Mouse (Mus musculus) hindbrain, embryonic 13.5 days (tissue): Measurements from ENCODE around the gene Magohb. TPM values are rescaled to one million over a fixed set of nuclear protein-coding genes. Genes with fewer than 3 reads are reported as not detected.

Experiments used
- ATAC-seq: fragments of 200-750 bp; cut with Nextera tagmentation; 2 replicates; pipeline ENCODE4 v1.8.0; 2017; ENCODE audit warnings: moderate TSS enrichment; ENCODE audit not compliant: low FRiP score
- H3K27ac ChIP-seq: fragments of 300-500 bp; sonication (generic); 2 replicates; pipeline ENCODE4 v1.5.1; 2015; ENCODE audit warnings: inconsistent platforms, mild to moderate bottlenecking, moderate library complexity
- H3K27me3 ChIP-seq: fragments of 300-500 bp; sonication (generic); 2 replicates; pipeline ENCODE4 v1.6.1; 2015; ENCODE audit warnings: mild to moderate bottlenecking, inconsistent platforms
- H3K36me3 ChIP-seq: fragments of 300-500 bp; sonication (generic); 2 replicates; pipeline ENCODE4 v1.6.1; 2015; ENCODE audit warnings: mild to moderate bottlenecking, inconsistent platforms
- H3K4me1 ChIP-seq: fragments of 300-500 bp; sonication (generic); replicated peaks from 2 replicates; pipeline ENCODE4 v1.6.1; 2015; ENCODE audit warnings: inconsistent platforms
- H3K4me2 ChIP-seq: fragments of 300-500 bp; sonication (generic); 2 replicates; pipeline ENCODE4 v1.6.1; 2015; ENCODE audit warnings: inconsistent platforms, mild to moderate bottlenecking, moderate library complexity
- H3K4me3 ChIP-seq: fragments of 300-500 bp; sonication (generic); 2 replicates; pipeline ENCODE4 v1.5.1; 2015; ENCODE audit warnings: mild to moderate bottlenecking, inconsistent platforms
- H3K9ac ChIP-seq: fragments of 300-500 bp; sonication (generic); 2 replicates; pipeline ENCODE4 v1.6.1; 2015; ENCODE audit warnings: mild to moderate bottlenecking, inconsistent platforms
- H3K9me3 ChIP-seq: fragments of 300-500 bp; sonication (generic); 2 replicates; pipeline ENCODE4 v1.6.1; 2016; ENCODE audit warnings: inconsistent platforms
- WGBS: fragments of 180-500 bp; shearing (Covaris S2); methylation state at CpG from one replicate; pipeline ENCODE4 v1.1.7; 2015; 5-methylcytosine and 5-hydroxymethylcytosine counted together
- polyA plus RNA-seq: library from polyadenylated mRNA; unstranded; fragments of >200 nt; fragmentation: Nextera tagmentation; extraction: Ambion mirVana; gene quantifications from 2 replicates; pipeline ENCODE4 v1.2.1, GENCODE M21; 2015

The Magohb gene
- polyA plus RNA-seq, result 49.1 and 50.0 TPM in 2 replicates

DNA sequence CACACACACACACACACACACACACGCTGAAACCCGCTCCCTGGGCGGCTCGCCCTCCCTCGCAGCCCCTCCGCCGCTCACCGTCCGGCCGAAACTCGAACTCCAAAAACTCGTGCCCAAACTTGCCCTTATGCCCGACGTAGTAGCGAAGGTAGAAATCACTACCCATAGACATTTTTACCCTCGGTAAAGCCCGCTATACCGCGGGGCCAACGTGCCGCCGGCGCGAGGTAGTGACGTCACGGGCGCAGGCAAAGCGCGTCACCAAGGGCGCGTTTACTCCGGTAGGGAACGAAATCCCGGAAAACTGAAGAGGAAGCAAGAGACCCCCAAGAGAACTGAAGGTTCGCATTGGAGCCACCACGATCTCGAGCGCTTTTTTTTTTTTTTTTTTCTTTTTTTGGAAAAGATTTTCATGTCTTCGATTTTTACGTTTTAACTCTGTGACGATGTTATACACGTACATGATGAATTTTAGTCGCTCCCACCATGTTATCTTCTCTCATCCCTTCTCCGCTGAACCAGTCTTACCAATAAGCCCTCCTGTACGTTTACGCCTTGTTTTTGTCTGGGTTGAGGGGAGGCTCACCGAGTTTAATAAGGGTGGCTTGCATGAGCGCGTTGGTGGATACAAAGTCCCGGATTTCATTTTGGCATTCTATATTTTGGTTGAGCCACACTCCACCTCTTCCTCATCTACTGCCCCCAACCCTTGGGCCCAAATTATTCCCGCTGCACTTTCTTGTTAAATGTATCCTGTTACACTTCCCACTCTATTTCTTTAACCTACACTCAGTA lies at the start of gene Magohb:
Gene Magohb (minus strand): TSS at position 254 of the 798 bp plus-strand sequence.
- H3K4me1 ChIP-seq, result peaks cover 11% of the 10 kb centered on the region
- H3K27ac ChIP-seq, result peak within 1 kb of the TSS; percentile 77
- H3K27me3 ChIP-seq, result 0 out of 2 replicates have a peak, but pooled peaks cover 2% of the 10 kb centered on the region
- peak within 1 kb of the TSS; percentile 69 for H3K4me2 ChIP-seq
- no peaks in the 10 kb centered on the region for H3K9me3 ChIP-seq
- WGBS, result 2% methylated on average over 51 of the region's 51 CpGs
- peak within 1 kb of the TSS; percentile 81 for H3K9ac ChIP-seq
- H3K36me3 ChIP-seq, result peaks cover 2% of the 10 kb centered on the region; the same call in 1 of the 2 replicates
- ATAC-seq, result peak; percentile 92
- peak within 1 kb of the TSS; percentile 63 for H3K4me3 ChIP-seq

DNA sequence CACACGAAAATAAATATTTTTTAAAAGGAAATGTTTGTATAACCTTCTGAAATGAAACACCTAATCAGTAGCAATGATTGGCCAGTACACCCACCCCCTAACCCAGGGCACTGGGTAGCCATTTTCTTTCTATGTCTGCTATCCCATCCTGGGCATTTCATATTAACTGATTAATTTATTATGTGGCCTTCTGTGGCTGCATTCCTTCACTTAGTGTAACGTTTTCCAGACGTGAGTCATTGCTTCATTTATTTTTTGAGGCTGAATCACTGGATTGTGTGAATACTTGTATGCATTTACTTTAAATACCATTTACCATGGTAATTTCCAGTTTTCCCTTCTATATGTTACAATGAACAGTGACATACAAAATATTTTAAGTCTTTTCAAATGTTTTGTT lies 47.0 kb upstream of the Magohb start:
- 73% methylated on average over 3 of the region's 3 CpGs for WGBS

DNA sequence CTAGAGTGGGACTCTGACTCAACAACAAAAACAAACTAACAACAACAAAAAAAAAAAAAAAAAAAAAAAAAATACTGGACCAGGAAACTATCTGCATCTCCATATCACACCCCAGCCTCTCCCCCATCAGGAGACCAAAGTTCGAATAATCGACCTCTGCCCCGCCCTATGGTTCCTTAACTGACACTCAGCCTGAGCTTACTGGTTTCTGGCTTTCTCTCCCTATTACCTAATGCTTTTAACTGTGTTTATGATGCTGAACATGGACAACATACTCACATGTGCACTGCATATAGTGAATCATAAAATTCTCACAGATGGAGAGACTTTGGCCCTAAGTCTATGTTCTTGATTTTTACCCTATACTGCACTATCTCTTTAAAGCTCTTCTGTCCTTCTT lies 46.3 kb upstream of the Magohb start:
- H3K36me3 ChIP-seq, result no peaks in the 10 kb centered on the region
- ATAC-seq, result no peak
- H3K9me3 ChIP-seq, result no peaks in the 10 kb centered on the region
- no peak overlapping the region for H3K27ac ChIP-seq
- no peak overlapping the region for H3K4me2 ChIP-seq
- no peaks in the 10 kb centered on the region for H3K27me3 ChIP-seq
- no peak overlapping the region for H3K4me3 ChIP-seq
- H3K4me1 ChIP-seq, result no peaks in the 10 kb centered on the region
- WGBS, result 84% methylated on average over 3 of the region's 3 CpGs
- H3K9ac ChIP-seq, result no peak overlapping the region

More for the DNA sequence above, 47.0 kb upstream of the Magohb start:
- no peak overlapping the region for H3K9ac ChIP-seq
- H3K4me1 ChIP-seq, result no peaks in the 10 kb centered on the region
- H3K27ac ChIP-seq, result no peak overlapping the region
- no peak overlapping the region for H3K4me2 ChIP-seq
- no peaks in the 10 kb centered on the region for H3K9me3 ChIP-seq
- H3K27me3 ChIP-seq, result no peaks in the 10 kb centered on the region
- no peaks in the 10 kb centered on the region for H3K36me3 ChIP-seq
- no peak for ATAC-seq
- H3K4me3 ChIP-seq, result no peak overlapping the region

DNA sequence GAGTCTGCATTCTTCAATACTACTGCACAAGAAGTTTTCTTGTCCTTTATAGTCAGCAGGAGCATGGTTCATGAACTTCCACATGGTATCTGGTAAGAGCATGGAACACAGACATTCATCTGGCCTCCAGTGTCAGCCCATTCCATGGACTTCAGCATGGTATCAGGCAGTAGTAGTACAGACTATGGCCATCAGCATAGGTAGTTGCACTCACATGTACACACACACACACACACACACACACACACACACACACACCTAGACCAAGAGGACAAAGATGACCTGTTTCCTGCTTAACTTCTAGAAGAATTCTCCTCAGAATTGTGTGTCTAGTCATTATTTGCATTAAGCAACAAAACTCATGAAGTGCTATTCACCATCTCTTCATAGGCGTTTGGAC lies 45.7 kb upstream of the Magohb start:
- H3K9me3 ChIP-seq, result no peaks in the 10 kb centered on the region
- H3K36me3 ChIP-seq, result no peaks in the 10 kb centered on the region
- no peak for ATAC-seq
- no peak overlapping the region for H3K27ac ChIP-seq
- H3K4me3 ChIP-seq, result no peak overlapping the region
- H3K4me2 ChIP-seq, result no peak overlapping the region
- 88% methylated on average over 1 of the region's 1 CpGs for WGBS
- no peaks in the 10 kb centered on the region for H3K27me3 ChIP-seq
- H3K9ac ChIP-seq, result no peak overlapping the region
- H3K4me1 ChIP-seq, result no peaks in the 10 kb centered on the region

DNA sequence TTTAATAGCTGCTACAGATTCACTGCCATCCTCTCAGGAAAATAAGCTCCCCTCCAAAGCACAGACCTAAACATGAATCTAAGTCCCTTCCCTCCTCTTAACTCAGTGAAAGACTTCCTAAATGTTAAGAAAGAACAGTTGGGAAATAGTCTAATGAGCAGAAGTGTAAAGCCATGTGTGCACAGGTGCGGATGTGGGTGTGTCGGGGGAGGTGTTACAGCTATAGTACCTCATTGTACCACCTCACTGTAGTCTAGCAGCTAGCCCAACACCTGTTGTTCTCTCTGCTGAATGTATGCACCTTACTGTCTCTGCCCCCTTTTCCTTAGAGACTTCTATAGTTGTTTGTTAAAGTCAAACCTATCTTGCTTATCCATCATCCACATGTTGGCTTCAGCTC lies 34.0 kb upstream of the Magohb start:
- H3K36me3 ChIP-seq, result no peaks in the 10 kb centered on the region
- no peak overlapping the region for H3K9ac ChIP-seq
- H3K27ac ChIP-seq, result no peak overlapping the region
- 0 out of 2 replicates have a peak, but pooled peaks cover 2% of the 10 kb centered on the region for H3K9me3 ChIP-seq
- no peak overlapping the region for H3K4me2 ChIP-seq
- WGBS, result 85% methylated on average over 2 of the region's 2 CpGs
- no peaks in the 10 kb centered on the region for H3K27me3 ChIP-seq
- no peaks in the 10 kb centered on the region for H3K4me1 ChIP-seq
- no peak overlapping the region for H3K4me3 ChIP-seq
- no peak for ATAC-seq

DNA sequence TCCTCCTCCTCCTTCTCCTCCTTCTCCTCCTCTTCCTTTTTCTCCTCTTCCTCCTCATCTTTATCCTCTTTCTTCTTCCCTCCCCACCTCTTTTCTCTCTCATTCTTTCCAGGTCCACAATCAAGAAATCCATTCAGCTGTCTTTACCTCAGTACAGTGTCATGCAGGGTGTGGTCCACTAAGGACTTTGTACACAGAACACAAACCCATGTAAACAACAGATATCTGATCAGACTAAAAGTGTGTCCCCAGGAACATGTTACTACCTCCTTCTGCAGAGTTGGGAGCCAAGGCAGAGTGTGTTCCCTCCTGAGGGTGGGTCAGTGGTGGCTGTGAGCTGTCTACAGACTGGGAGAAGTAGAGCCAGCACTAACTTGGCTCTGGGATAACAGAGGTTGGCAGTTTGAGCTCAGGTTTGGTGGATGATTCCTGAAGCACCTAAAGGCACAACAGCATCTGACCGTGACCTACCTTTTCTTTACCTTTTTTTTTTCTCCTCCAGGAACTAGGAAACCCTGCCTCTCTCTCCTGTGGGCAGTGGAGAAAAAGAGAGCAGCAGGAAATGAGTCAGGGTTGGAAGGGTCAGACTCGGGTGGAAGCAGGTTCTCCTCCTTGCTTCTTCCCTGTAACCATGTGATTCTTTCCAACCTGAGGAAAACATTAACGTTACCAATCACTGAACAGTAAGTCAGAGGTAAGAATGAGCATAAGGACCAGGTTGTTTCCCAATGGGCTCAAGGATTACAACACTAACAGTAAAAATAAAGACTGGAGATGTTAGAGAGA lies 29.0 kb upstream of the Magohb start:
- no peak overlapping the region for H3K4me3 ChIP-seq
- H3K9ac ChIP-seq, result no peak overlapping the region
- no peaks in the 10 kb centered on the region for H3K36me3 ChIP-seq
- no peaks in the 10 kb centered on the region for H3K9me3 ChIP-seq
- no peak overlapping the region for H3K27ac ChIP-seq
- H3K4me2 ChIP-seq, result no peak overlapping the region
- H3K27me3 ChIP-seq, result no peaks in the 10 kb centered on the region
- H3K4me1 ChIP-seq, result no peaks in the 10 kb centered on the region
- no peak for ATAC-seq
- 80% methylated on average over 3 of the region's 3 CpGs for WGBS

DNA sequence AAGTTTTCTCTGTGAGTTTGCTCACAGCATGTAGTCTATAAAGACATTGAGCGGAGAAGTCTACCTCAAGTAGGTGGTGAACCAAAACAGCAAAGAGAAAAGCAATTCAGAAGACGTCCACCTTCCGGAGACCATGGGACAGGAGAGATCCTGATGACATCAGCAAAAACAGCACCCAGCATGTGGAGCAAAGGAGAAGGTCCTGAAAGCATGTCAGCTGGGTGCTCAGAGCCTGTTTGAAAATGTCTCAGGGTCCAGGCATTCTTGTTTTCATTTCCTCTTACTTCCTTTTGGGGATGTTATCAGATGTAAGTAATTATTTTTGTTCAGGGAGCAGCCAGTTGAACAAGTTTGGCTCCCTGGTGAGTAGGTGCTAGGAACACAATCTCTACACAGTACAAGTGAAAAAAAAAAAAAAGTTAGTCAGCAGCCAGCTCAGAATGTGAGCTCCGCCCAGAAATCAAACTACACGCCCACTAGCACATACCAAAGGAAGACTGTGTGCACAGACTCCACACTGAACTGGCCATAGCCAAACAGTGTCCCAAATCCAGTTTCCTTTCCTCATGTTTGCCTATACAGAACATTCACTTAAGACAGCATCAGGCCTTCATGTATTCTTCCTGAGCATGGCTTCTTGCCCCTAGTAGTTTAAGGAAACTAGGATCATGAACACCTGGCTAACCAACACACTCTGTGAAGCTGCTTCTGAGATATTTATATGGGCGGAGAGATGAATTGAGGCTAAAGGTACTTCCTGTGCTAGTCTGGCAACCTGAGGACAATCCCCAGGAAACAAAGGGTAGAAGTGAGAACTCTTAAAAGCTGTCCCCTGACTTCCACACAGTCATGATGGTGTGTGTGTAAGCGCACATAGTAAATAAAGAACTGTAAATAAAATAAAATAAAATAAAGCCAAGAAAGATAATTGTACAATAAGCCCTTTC lies 23.4 kb upstream of the Magohb start:
- Histone ChIP-seq H3K9me3 (no peaks in the 10 kb centered on the region), H3K4me2 (no peak overlapping the region), H3K4me1 (no peaks in the 10 kb centered on the region), H3K27me3 (no peaks in the 10 kb centered on the region), H3K9ac (no peak overlapping the region), H3K27ac (no peak overlapping the region), H3K36me3 (no peaks in the 10 kb centered on the region), H3K4me3 (no peak overlapping the region)
- no peak for ATAC-seq
- 87% methylated on average over 7 of the region's 7 CpGs for WGBS

DNA sequence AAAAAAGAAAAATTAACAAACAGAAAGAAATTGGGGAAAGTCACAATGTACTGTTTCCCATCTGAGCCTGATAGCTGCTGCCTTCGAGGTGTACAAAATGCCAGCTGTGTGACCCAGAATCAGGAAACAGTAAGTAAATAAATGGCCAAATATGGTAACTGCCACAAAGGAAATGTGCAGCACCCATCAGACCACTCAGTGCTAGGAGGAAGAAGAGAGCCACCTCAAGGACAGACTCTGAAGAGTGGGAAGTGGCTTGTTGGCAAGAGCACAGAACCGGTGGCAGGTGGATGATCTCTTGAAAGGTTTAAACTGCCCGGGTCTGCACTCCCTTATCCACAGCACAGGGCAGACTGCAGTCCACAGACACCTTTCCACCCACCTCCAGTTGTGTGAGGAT lies 15.0 kb upstream of the Magohb start:
- H3K9ac ChIP-seq, result no peak overlapping the region
- H3K4me3 ChIP-seq, result no peak overlapping the region
- no peaks in the 10 kb centered on the region for H3K4me1 ChIP-seq
- no peaks in the 10 kb centered on the region for H3K36me3 ChIP-seq
- no peak for ATAC-seq
- H3K27me3 ChIP-seq, result no peaks in the 10 kb centered on the region
- 65% methylated on average over 3 of the region's 3 CpGs for WGBS
- H3K9me3 ChIP-seq, result no peaks in the 10 kb centered on the region
- H3K27ac ChIP-seq, result no peak overlapping the region
- no peak overlapping the region for H3K4me2 ChIP-seq

DNA sequence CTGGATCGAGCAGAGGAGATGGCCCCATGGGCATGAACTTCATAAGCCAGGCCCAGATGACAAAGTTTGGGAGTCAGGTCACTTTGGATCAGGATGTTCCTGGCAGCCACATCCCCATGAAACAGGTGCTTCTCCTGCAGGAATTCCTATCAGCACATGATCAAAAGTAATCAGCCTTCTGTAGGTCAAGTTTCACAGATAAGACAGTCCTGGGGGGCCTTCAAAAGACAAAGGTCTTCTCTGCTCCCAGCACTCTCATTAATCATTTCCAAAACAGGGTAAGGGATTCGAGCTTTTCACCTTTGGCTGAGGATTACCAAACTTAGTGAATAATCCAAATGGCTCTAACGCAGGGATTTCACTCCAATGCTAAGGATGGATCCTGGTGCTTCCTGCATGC lies 11.7 kb upstream of the Magohb start:
- Histone ChIP-seq H3K4me2 (no peak overlapping the region), H3K4me3 (no peak overlapping the region), H3K9ac (no peak overlapping the region), H3K27ac (no peak overlapping the region), H3K36me3 (no peaks in the 10 kb centered on the region), H3K4me1 (no peaks in the 10 kb centered on the region), H3K27me3 (no peaks in the 10 kb centered on the region), H3K9me3 (no peaks in the 10 kb centered on the region)
- no peak for ATAC-seq
- WGBS, result 75% methylated on average over 3 of the region's 3 CpGs

DNA sequence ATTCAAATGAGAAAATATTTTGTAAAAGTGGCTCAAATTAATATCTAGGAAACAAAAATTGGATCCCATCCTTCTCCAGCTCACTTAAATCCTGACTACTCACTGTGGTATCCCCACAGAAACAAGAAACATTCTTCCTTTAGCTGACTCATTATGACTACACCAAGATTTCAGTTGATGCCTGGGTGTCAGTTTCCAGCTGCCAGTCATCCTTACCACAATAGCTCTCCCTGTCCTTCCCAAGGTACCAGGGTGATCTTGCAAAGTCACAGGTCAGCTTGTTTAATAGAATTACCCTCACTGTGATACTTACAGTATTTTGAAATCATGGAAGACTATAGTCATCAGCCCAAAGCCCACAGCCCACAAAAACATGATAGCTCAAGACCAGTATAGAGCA lies 5.5 kb upstream of the Magohb start:
- ATAC-seq, result no peak
- no peak overlapping the region for H3K9ac ChIP-seq
- no peak overlapping the region for H3K4me3 ChIP-seq
- no peaks in the 10 kb centered on the region for H3K4me1 ChIP-seq
- 0 out of 2 replicates have a peak, but pooled peaks cover 2% of the 10 kb centered on the region for H3K27me3 ChIP-seq
- H3K36me3 ChIP-seq, result no peaks in the 10 kb centered on the region
- no peak overlapping the region for H3K27ac ChIP-seq
- no peaks in the 10 kb centered on the region for H3K9me3 ChIP-seq
- no peak overlapping the region for H3K4me2 ChIP-seq

DNA sequence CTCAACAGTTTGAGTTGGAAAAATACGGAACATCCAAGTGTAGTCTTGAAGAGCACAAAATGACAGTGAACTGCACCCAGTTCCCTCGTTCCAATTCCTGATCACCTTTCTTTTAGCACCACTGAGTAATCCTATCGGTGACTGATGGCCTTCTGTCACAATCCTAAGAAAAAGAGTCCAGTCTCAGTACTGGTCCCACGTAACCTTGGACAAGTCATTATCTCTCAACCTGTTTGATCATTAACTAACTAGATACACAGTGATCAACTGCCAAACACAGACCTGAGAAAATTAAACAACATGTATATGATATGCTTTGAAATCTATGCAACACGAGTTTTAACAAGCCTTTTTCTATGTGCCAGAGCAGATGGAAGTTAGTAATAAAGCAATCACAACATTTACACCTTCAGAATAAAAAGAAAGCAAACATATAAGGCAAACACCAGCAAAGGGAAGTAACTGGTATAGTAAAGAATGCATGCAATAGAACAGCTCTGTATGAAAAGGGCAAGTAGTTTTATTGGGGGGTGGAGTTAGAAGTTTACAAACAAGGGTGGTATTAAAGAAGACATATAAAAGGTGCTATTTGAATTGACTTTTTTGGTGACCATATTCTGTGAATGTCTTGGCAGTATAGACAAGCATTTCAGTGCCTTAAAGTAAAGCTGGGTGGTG lies 1.5 kb upstream of the Magohb start:
- H3K9me3 ChIP-seq, result no peaks in the 10 kb centered on the region
- no peak overlapping the region for H3K9ac ChIP-seq
- no peak overlapping the region for H3K4me2 ChIP-seq
- H3K27me3 ChIP-seq, result 0 out of 2 replicates have a peak, but pooled peaks cover 2% of the 10 kb centered on the region
- H3K4me1 ChIP-seq, result peaks cover 11% of the 10 kb centered on the region
- ATAC-seq, result no peak
- H3K4me3 ChIP-seq, result no peak overlapping the region
- H3K27ac ChIP-seq, result no peak overlapping the region
- 87% methylated on average over 5 of the region's 5 CpGs for WGBS
- no peaks in the 10 kb centered on the region for H3K36me3 ChIP-seq
